In genomic region chr7:6414626-6415441, GRCm38 (mm10) we compare ENCODE assay signal across 11 mouse cellular contexts. TPM values are rescaled to one million over a fixed set of nuclear protein-coding genes. Genes with fewer than 3 reads are reported as not detected.
DNase-seq lines count a peak whose midpoint lies in the region; ATAC-seq and TF ChIP-seq lines count a peak whose summit lies in the region.
"Had no signal": no experiment of that assay in that cellular context is flagged by ENCODE, and none has a peak within 500 bp of the region (broad histone marks: within the 10 kb centered on the region; RNA-seq: fewer than 3 reads in every experiment).

No protein-coding gene starts in this region.

- no peaks in the 10 kb centered on the region for H3K27me3 ChIP-seq in hindbrain, embryonic 13.5 days
- no peaks in the 10 kb centered on the region for H3K27me3 ChIP-seq in midbrain, embryonic 14.5 days (ENCODE audit: control insufficient read depth, insufficient read depth, low read length)
- H3K27me3 ChIP-seq in intestine, embryonic 15.5 days (replicated peaks) = no peaks in the 10 kb centered on the region
- H3K27me3 ChIP-seq in lung, postnatal 0 days (replicated peaks; ENCODE audit: insufficient read depth, low read length) = no peaks in the 10 kb centered on the region

- no peak for TF ChIP-seq CTCF in lung, postnatal 0 days (IDR thresholded peaks at IDR 0.05)

- peak overlapping the region; percentile 41 for H3K4me3 ChIP-seq in hindbrain, embryonic 13.5 days
- peak overlapping the region; percentile 35 for H3K4me3 ChIP-seq in midbrain, embryonic 14.5 days (replicated peaks; ENCODE audit: low read depth, low read length)
- H3K4me3 ChIP-seq in intestine, embryonic 15.5 days (replicated peaks) = no peak overlapping the region
- no peak overlapping the region for H3K4me3 ChIP-seq in lung, postnatal 0 days (ENCODE audit: low read depth, low read length)

- H3K4me1 ChIP-seq in hindbrain, embryonic 13.5 days (replicated peaks) = no peaks in the 10 kb centered on the region; the same call in 1 of the 2 replicates
- H3K4me1 ChIP-seq in midbrain, embryonic 14.5 days (ENCODE audit: control insufficient read depth, insufficient read depth, low read length) = no peaks in the 10 kb centered on the region
- no peaks in the 10 kb centered on the region for H3K4me1 ChIP-seq in intestine, embryonic 15.5 days (replicated peaks)
- no peaks in the 10 kb centered on the region for H3K4me1 ChIP-seq in lung, postnatal 0 days (ENCODE audit: insufficient read depth, low read depth, low read length)

- 8% methylated on average over 18 of the region's 22 CpGs for WGBS in hindbrain, embryonic 13.5 days
- 9% methylated on average over 19 of the region's 22 CpGs for WGBS in midbrain, embryonic 14.5 days
- WGBS in intestine, embryonic 15.5 days = 12% methylated on average over 21 of the region's 22 CpGs
- 11% methylated on average over 21 of the region's 22 CpGs for WGBS in lung, postnatal 0 days

- peak; percentile 89 for ATAC-seq in hindbrain, embryonic 13.5 days (ENCODE audit: low FRiP score)
- peak; percentile 87 for ATAC-seq in midbrain, embryonic 14.5 days (ENCODE audit: low FRiP score, low TSS enrichment)
- ATAC-seq in megakaryocyte progenitor cell, adult 5-6 weeks (replicated peaks; ENCODE audit: poor library complexity) = no peak
- ATAC-seq in intestine, embryonic 15.5 days = no peak
- ATAC-seq in lung, postnatal 0 days = no peak
- ATAC-seq: Patski had no signal

- peak overlapping the region; percentile 53 for H3K4me2 ChIP-seq in hindbrain, embryonic 13.5 days
- H3K4me2 ChIP-seq in midbrain, embryonic 14.5 days (ENCODE audit: low read length) = peak overlapping the region; percentile 55
- H3K4me2 ChIP-seq in intestine, embryonic 15.5 days (replicated peaks) = no peak overlapping the region
- H3K4me2 ChIP-seq in lung, postnatal 0 days (replicated peaks; ENCODE audit: low read depth, low read length) = no peak overlapping the region

- no peaks in the 10 kb centered on the region for H3K9me3 ChIP-seq in hindbrain, embryonic 13.5 days
- H3K9me3 ChIP-seq in midbrain, embryonic 14.5 days (ENCODE audit: control insufficient read depth, low read length) = no peaks in the 10 kb centered on the region
- no peaks in the 10 kb centered on the region for H3K9me3 ChIP-seq in intestine, embryonic 15.5 days
- H3K9me3 ChIP-seq in lung, postnatal 0 days (ENCODE audit: low read length) = no peaks in the 10 kb centered on the region

- no peak overlapping the region for H3K27ac ChIP-seq in hindbrain, embryonic 13.5 days
- H3K27ac ChIP-seq in midbrain, embryonic 14.5 days (replicated peaks; ENCODE audit: low read depth, low read length) = no peak overlapping the region
- no peak overlapping the region for H3K27ac ChIP-seq in intestine, embryonic 15.5 days
- no peak overlapping the region for H3K27ac ChIP-seq in lung, postnatal 0 days (ENCODE audit: low read length)
- H3K27ac ChIP-seq: liver, embryonic 14.5 days had no signal

- intact Hi-C loops in gastrocnemius, postnatal 14 days (cut with DNase I; ENCODE audit: low total_unique reads) = no loop called here

- peak; percentile 23 for DNase-seq in ES-CJ7 (ENCODE audit: low read depth, low spot score)
- DNase-seq in cerebellum, adult 9-11 months = peak; percentile 24
- peak; percentile 76 for DNase-seq in midbrain, embryonic 14.5 days
- DNase-seq in gastrocnemius, postnatal 14 days = no peak
- DNase-seq in lung, postnatal 0 days (ENCODE audit: low spot score) = no peak

- no peaks in the 10 kb centered on the region for H3K36me3 ChIP-seq in hindbrain, embryonic 13.5 days
- no peaks in the 10 kb centered on the region for H3K36me3 ChIP-seq in midbrain, embryonic 14.5 days (ENCODE audit: control insufficient read depth, insufficient read depth, low read length)
- no peaks in the 10 kb centered on the region for H3K36me3 ChIP-seq in intestine, embryonic 15.5 days
- H3K36me3 ChIP-seq in lung, postnatal 0 days (ENCODE audit: insufficient read depth, low read length) = no peaks in the 10 kb centered on the region

- peak overlapping the region; percentile 70 for H3K9ac ChIP-seq in hindbrain, embryonic 13.5 days
- peak overlapping the region; percentile 50; the same call in 1 of the 2 replicates for H3K9ac ChIP-seq in midbrain, embryonic 14.5 days (replicated peaks; ENCODE audit: low read length)
- no peak overlapping the region for H3K9ac ChIP-seq in intestine, embryonic 15.5 days
- no peak overlapping the region for H3K9ac ChIP-seq in lung, postnatal 0 days (replicated peaks; ENCODE audit: low read depth)
- H3K9ac ChIP-seq: liver, embryonic 14.5 days had no signal

- no peak for TF ChIP-seq EP300 in lung, postnatal 0 days (IDR thresholded peaks at IDR 0.05)

RNA-seq across cellular contexts. Expression of gene Gm20715, which starts 4.8 kb away (rescaled TPM):
- polyA plus RNA-seq in hindbrain, embryonic 13.5 days (2015; fragmentation: Nextera tagmentation; extraction: Ambion mirVana) = 0.09 TPM in 2 replicates
- not detected in 2 replicates for polyA plus RNA-seq in midbrain, embryonic 14.5 days (2014; fragmentation: Nextera tagmentation; extraction: Ambion mirVana)
- not detected in 2 replicates for total RNA-seq in megakaryocyte progenitor cell, adult 5-6 weeks (2015)
- total RNA-seq in megakaryocyte progenitor cell, adult 5-6 weeks (2017) = not detected in 2 replicates
- polyA plus RNA-seq in intestine, embryonic 15.5 days (2015; fragmentation: Nextera tagmentation; extraction: Ambion mirVana) = not detected in 2 replicates
- not detected for total RNA-seq in gastrocnemius, postnatal 14 days (2021)
- not detected in 2 replicates for polyA plus RNA-seq in lung, postnatal 0 days (2015; fragmentation: Nextera tagmentation; extraction: Ambion mirVana)
- total RNA-seq: hematopoietic stem cell, adult 5-6 weeks had no signal
- polyA plus RNA-seq: liver, embryonic 14.5 days; Patski had no signal

RNA-seq across cellular contexts. Expression of gene Smim17, which starts 16.3 kb away (rescaled TPM):
- 3.7 and 4.2 TPM in 2 replicates for polyA plus RNA-seq in hindbrain, embryonic 13.5 days (2015; fragmentation: Nextera tagmentation; extraction: Ambion mirVana)
- polyA plus RNA-seq in midbrain, embryonic 14.5 days (2014; fragmentation: Nextera tagmentation; extraction: Ambion mirVana) = 3.4 and 6.9 TPM in 2 replicates
- not detected in 2 replicates for total RNA-seq in megakaryocyte progenitor cell, adult 5-6 weeks (2015)
- total RNA-seq in megakaryocyte progenitor cell, adult 5-6 weeks (2017) = not detected in 2 replicates
- 0.15 and 0.20 TPM in 2 replicates for polyA plus RNA-seq in intestine, embryonic 15.5 days (2015; fragmentation: Nextera tagmentation; extraction: Ambion mirVana)
- under 1 TPM in 1 of 2 experiments, not detected in 1; 0.33 TPM for total RNA-seq in gastrocnemius, postnatal 14 days (2021)
- polyA plus RNA-seq in lung, postnatal 0 days (2015; fragmentation: Nextera tagmentation; extraction: Ambion mirVana) = not detected in 2 replicates
- total RNA-seq: hematopoietic stem cell, adult 5-6 weeks had no signal

RNA-seq across cellular contexts. Expression of gene Olfr1344, which starts 23.7 kb away (rescaled TPM):
- polyA plus RNA-seq in hindbrain, embryonic 13.5 days (2015; fragmentation: Nextera tagmentation; extraction: Ambion mirVana) = not detected in 2 replicates
- 0.20 and 0.23 TPM in 2 replicates for polyA plus RNA-seq in midbrain, embryonic 14.5 days (2014; fragmentation: Nextera tagmentation; extraction: Ambion mirVana)
- total RNA-seq in megakaryocyte progenitor cell, adult 5-6 weeks (2015) = 0.29 TPM in 1 of 2 replicates, not detected in the other
- not detected in 2 replicates for total RNA-seq in megakaryocyte progenitor cell, adult 5-6 weeks (2017)
- polyA plus RNA-seq in intestine, embryonic 15.5 days (2015; fragmentation: Nextera tagmentation; extraction: Ambion mirVana) = not detected in 2 replicates
- not detected for total RNA-seq in gastrocnemius, postnatal 14 days (2021)
- polyA plus RNA-seq in lung, postnatal 0 days (2015; fragmentation: Nextera tagmentation; extraction: Ambion mirVana) = not detected in 2 replicates
- total RNA-seq: hematopoietic stem cell, adult 5-6 weeks had no signal
- polyA plus RNA-seq: liver, embryonic 14.5 days; Patski had no signal

RNA-seq across cellular contexts. Expression of gene Zfp28, which starts 31.7 kb away (rescaled TPM):
- 16.2 and 17.0 TPM in 2 replicates for polyA plus RNA-seq in hindbrain, embryonic 13.5 days (2015; fragmentation: Nextera tagmentation; extraction: Ambion mirVana)
- 14.6 and 17.7 TPM in 2 replicates for polyA plus RNA-seq in midbrain, embryonic 14.5 days (2014; fragmentation: Nextera tagmentation; extraction: Ambion mirVana)
- total RNA-seq in megakaryocyte progenitor cell, adult 5-6 weeks (2015) = 1.4 and 2.4 TPM in 2 replicates
- total RNA-seq in megakaryocyte progenitor cell, adult 5-6 weeks (2017) = 1.5 and 2.2 TPM in 2 replicates
- 7.8 and 8.2 TPM in 2 replicates for polyA plus RNA-seq in intestine, embryonic 15.5 days (2015; fragmentation: Nextera tagmentation; extraction: Ambion mirVana)
- total RNA-seq in gastrocnemius, postnatal 14 days (2021) = 1 to 10 TPM; 1.9 to 2.2 TPM
- 5.0 and 5.3 TPM in 2 replicates for polyA plus RNA-seq in lung, postnatal 0 days (2015; fragmentation: Nextera tagmentation; extraction: Ambion mirVana)

RNA-seq across cellular contexts. Expression of gene Olfr1336, which starts 41.1 kb away (rescaled TPM):
- 0.03 TPM in 1 of 2 replicates, not detected in the other for polyA plus RNA-seq in hindbrain, embryonic 13.5 days (2015; fragmentation: Nextera tagmentation; extraction: Ambion mirVana)
- 0.04 TPM in 1 of 2 replicates, not detected in the other for polyA plus RNA-seq in midbrain, embryonic 14.5 days (2014; fragmentation: Nextera tagmentation; extraction: Ambion mirVana)
- total RNA-seq in megakaryocyte progenitor cell, adult 5-6 weeks (2015) = not detected in 2 replicates
- not detected in 2 replicates for total RNA-seq in megakaryocyte progenitor cell, adult 5-6 weeks (2017)
- not detected in 2 replicates for polyA plus RNA-seq in intestine, embryonic 15.5 days (2015; fragmentation: Nextera tagmentation; extraction: Ambion mirVana)
- not detected for total RNA-seq in gastrocnemius, postnatal 14 days (2021)
- not detected in 2 replicates for polyA plus RNA-seq in lung, postnatal 0 days (2015; fragmentation: Nextera tagmentation; extraction: Ambion mirVana)
- total RNA-seq: hematopoietic stem cell, adult 5-6 weeks had no signal
- polyA plus RNA-seq: liver, embryonic 14.5 days had no signal

Comparison
In these comparisons a context has a peak if more than half of its experiments do, and no peak if none do; other contexts are left out.
1. DNase-seq: peak in ES-CJ7 (single experiment), cerebellum, adult 9-11 months (single experiment) and midbrain, embryonic 14.5 days (single experiment); none in gastrocnemius, postnatal 14 days (single experiment) and lung, postnatal 0 days (single experiment).
2. ATAC-seq: peak in hindbrain, embryonic 13.5 days (single experiment) and midbrain, embryonic 14.5 days (single experiment); none in megakaryocyte progenitor cell, adult 5-6 weeks (single experiment), intestine, embryonic 15.5 days (single experiment) and lung, postnatal 0 days (single experiment).
3. H3K4me2 ChIP-seq: peak in hindbrain, embryonic 13.5 days (single experiment) and midbrain, embryonic 14.5 days (single experiment); none in intestine, embryonic 15.5 days (single experiment) and lung, postnatal 0 days (single experiment).
4. H3K4me3 ChIP-seq: peak in hindbrain, embryonic 13.5 days (single experiment) and midbrain, embryonic 14.5 days (single experiment); none in intestine, embryonic 15.5 days (single experiment) and lung, postnatal 0 days (single experiment).
5. H3K9ac ChIP-seq: peak in hindbrain, embryonic 13.5 days (single experiment) and midbrain, embryonic 14.5 days (single experiment); none in intestine, embryonic 15.5 days (single experiment) and lung, postnatal 0 days (single experiment).